Mouse (Mus musculus): ENCODE measurements around the gene Gm3336. TPM values are rescaled to one million over a fixed set of nuclear protein-coding genes. Genes with fewer than 3 reads are reported as not detected.

Gene Gm3336
- polyA plus RNA-seq, 1 experiment from 2014 or later: 0.35 TPM

DNA sequence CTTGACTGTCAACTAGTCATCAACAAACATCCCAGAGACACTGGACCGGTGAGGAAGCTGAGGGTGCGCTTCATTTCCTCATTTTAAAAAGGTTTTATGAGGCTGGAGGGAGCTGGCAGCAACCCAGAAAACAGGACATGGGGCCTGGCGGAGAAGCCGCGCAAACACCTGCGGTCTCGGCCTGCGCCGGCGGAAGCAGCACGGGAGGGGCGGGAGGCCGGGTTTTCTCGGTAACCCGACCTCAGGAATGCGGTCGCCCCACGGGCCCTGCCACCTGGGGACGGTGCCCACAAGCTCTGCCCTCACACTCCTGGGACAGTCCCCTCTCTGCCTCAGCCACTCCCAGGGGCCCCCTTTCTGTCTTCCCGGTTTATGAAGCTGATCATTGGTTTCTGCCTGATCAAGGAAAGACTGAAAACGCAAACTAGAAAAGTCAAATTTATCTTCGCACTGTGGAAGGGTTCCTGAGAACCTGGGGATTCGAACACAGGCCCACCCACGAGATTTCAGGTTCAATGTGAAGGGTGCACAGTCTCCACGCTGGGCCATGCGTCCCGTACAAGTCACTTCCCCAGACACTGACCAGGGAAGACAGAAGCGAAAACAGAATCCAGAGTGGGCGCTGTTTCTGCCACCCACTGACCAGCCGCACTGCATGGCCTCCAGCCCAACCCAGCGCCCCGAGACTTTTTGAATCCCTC lies 22.9 kb upstream of the Gm3336 start:
- Histone ChIP-seq H3K4me1 (replicated peaks) (peaks cover 74% of the 10 kb centered on the region), H3K4me2 (peak overlapping the region; percentile 87), H3K9me3 (replicated peaks) (no peaks in the 10 kb centered on the region), H3K27ac (replicated peaks) (peak overlapping the region; percentile 95), H3K4me3 (replicated peaks) (peak overlapping the region; percentile 49), H3K36me3 (replicated peaks) (no peaks in the 10 kb centered on the region), H3K27me3 (peaks cover 14% of the 10 kb centered on the region; the same call in 1 of the 2 replicates), H3K9ac (peak overlapping the region; percentile 74)
- 18% methylated on average over 32 of the region's 32 CpGs for WGBS (ENCODE audit: insufficient replicate concordance)
- no peak for ATAC-seq (ENCODE audit: insufficient read depth)

GRCm38 (mm10) chr8:70696019-70696885 lies 22.1 kb upstream of the Gm3336 start:
- H3K4me1 ChIP-seq (replicated peaks): peaks cover 82% of the 10 kb centered on the region
- H3K4me2 ChIP-seq: peak overlapping the region; percentile 87
- H3K9ac ChIP-seq: peak overlapping the region; percentile 74
- peak; percentile 35 for ATAC-seq (ENCODE audit: insufficient read depth)
- peak overlapping the region; percentile 95 for H3K27ac ChIP-seq (replicated peaks)
- no peaks in the 10 kb centered on the region for H3K36me3 ChIP-seq (replicated peaks)
- no peaks in the 10 kb centered on the region for H3K9me3 ChIP-seq (replicated peaks)
- peak overlapping the region; percentile 49 for H3K4me3 ChIP-seq (replicated peaks)
- 3% methylated on average over 31 of the region's 31 CpGs for WGBS (ENCODE audit: insufficient replicate concordance)
- peaks cover 13% of the 10 kb centered on the region; the same call in 1 of the 2 replicates for H3K27me3 ChIP-seq

GRCm38 (mm10) chr8:70696946-70697345 lies 21.4 kb upstream of the Gm3336 start:
- peak overlapping the region; percentile 95 for H3K27ac ChIP-seq (replicated peaks)
- WGBS (ENCODE audit: insufficient replicate concordance): 47% methylated on average over 4 of the region's 4 CpGs
- no peak for ATAC-seq (ENCODE audit: insufficient read depth)
- peak overlapping the region; percentile 87 for H3K4me2 ChIP-seq
- peak overlapping the region; percentile 49 for H3K4me3 ChIP-seq (replicated peaks)
- H3K27me3 ChIP-seq: peaks cover 6% of the 10 kb centered on the region; the same call in 1 of the 2 replicates
- peak overlapping the region; percentile 74 for H3K9ac ChIP-seq
- no peaks in the 10 kb centered on the region for H3K36me3 ChIP-seq (replicated peaks)
- H3K4me1 ChIP-seq (replicated peaks): peaks cover 84% of the 10 kb centered on the region
- no peaks in the 10 kb centered on the region for H3K9me3 ChIP-seq (replicated peaks)

DNA sequence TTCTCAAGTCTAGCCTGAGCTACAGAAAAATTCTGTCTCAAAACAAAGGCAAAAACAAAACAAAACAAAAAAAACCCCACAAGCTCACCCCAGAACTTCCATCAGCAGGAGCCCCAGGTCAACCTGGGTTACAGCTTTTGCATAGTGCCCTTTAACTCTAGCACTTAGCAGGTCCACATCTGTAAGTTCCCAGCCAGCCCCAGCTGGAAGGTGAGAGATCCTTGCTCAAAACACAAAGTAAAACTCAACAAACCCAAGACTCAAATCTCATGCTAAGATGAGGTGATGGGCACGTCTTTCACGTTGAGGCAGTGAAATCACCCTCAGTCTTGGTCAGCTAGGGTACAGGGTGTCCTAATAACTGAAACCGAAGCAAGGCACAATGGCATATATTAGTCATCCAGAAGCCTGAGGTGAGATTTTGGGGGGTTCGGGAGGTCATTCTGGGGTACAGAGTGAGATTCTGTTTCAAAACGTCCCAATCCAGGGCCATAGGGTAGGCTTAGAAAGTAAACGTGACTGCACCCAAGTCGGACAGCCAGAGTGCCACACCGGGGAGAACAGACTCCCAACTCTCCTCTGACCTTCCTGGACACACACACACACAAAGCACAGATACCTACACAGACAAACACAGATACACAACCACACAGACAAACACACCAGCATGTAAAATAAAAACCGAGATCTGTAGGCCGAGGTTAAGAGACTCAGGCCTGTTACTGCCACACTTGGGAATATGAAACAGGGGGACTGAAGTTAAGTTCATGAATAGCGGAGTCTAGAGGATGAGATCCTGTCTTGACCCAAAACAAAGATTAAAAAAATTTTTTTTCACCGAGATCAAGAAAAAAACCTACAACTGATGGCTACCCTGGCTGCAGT lies 20.7 kb upstream of the Gm3336 start:
- H3K4me1 ChIP-seq (replicated peaks): peaks cover 81% of the 10 kb centered on the region
- H3K4me3 ChIP-seq (replicated peaks): peak overlapping the region; percentile 80
- H3K9me3 ChIP-seq (replicated peaks): no peaks in the 10 kb centered on the region
- H3K27ac ChIP-seq (replicated peaks): peak overlapping the region; percentile 95
- peak overlapping the region; percentile 74 for H3K9ac ChIP-seq
- WGBS (ENCODE audit: insufficient replicate concordance): 65% methylated on average over 12 of the region's 12 CpGs
- ATAC-seq (ENCODE audit: insufficient read depth): no peak
- no peaks in the 10 kb centered on the region for H3K27me3 ChIP-seq
- H3K36me3 ChIP-seq (replicated peaks): no peaks in the 10 kb centered on the region
- H3K4me2 ChIP-seq: peak overlapping the region; percentile 99

DNA sequence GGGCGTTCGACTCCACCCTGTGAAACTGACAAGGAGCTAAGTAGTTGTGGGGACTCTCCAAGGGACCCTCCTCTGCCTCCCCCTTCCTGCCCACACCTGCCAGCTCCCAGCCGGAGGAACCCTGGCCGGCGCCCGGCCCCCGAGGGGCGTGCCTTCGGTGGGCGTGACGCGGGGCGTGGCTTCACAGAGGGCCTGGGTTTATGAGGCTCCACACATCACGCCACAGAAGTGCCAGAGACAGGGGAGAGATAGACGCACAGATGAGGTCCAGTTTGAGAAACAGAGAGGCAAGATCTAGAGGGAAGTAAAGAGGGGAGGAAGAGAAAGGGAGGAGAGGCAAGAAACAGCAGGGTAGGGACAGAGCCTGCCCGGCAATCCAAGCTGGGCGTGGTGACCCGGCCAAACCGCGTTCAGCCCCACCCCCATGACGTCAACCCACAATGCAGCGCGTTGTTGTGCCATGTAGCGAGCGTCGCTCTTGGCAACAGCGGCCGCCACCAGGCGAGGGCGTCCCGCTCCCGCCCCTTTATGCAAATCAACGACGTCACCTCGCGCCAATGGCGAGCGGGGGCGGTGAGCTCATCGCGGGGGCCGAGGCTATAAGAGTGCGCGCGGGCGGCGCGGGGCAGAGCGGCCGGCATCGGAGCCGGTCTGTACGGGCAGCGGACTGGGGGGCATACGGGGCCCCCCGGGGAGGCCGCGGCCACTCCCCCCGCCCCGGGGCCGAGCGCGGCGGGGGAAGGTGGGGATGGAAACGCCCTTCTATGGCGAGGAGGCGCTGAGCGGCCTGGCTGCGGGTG lies 19.8 kb upstream of the Gm3336 start, which contains the start of gene Jund:
Gene Jund, plus strand, starts transcription at position 640 of the 800 bp plus-strand sequence.
- peak within 1 kb of the TSS; percentile 100 for H3K9ac ChIP-seq
- no peaks in the 10 kb centered on the region for H3K36me3 ChIP-seq (replicated peaks)
- H3K4me3 ChIP-seq (replicated peaks): peak within 1 kb of the TSS; percentile 80
- H3K4me2 ChIP-seq: peak within 1 kb of the TSS; percentile 99
- H3K27me3 ChIP-seq: no peaks in the 10 kb centered on the region
- H3K4me1 ChIP-seq (replicated peaks): peaks cover 75% of the 10 kb centered on the region
- under 1% methylated on average over 64 of the region's 69 CpGs for WGBS (ENCODE audit: insufficient replicate concordance)
- no peaks in the 10 kb centered on the region for H3K9me3 ChIP-seq (replicated peaks)
- peak within 1 kb of the TSS; percentile 95 for H3K27ac ChIP-seq (replicated peaks)
- peak; percentile 85 for ATAC-seq (ENCODE audit: insufficient read depth)

DNA sequence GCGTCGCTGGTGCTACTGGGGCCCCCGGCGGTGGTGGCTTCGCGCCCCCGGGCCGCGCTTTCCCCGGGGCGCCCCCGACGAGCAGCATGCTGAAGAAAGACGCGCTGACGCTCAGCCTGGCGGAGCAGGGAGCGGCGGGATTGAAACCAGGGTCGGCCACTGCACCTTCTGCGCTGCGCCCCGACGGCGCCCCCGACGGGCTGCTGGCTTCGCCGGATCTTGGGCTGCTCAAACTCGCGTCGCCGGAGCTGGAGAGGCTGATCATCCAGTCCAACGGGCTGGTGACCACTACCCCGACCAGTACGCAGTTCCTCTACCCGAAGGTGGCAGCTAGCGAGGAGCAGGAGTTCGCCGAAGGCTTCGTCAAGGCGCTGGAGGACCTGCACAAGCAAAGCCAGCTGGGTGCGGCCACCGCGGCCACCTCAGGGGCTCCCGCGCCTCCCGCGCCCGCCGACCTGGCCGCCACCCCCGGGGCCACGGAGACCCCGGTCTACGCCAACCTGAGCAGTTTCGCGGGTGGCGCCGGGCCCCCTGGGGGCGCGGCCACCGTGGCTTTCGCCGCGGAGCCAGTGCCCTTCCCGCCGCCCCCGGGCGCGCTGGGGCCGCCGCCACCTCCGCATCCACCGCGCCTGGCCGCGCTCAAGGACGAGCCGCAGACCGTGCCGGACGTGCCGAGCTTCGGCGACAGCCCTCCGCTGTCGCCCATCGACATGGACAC lies 19.1 kb upstream of the Gm3336 start:
- H3K36me3 ChIP-seq (replicated peaks): no peaks in the 10 kb centered on the region
- peak overlapping the region; percentile 100 for H3K9ac ChIP-seq
- ATAC-seq (ENCODE audit: insufficient read depth): peak; percentile 16
- no peaks in the 10 kb centered on the region for H3K27me3 ChIP-seq
- H3K4me3 ChIP-seq (replicated peaks): peak overlapping the region; percentile 80
- H3K27ac ChIP-seq (replicated peaks): peak overlapping the region; percentile 95
- H3K4me1 ChIP-seq (replicated peaks): peaks cover 69% of the 10 kb centered on the region
- under 1% methylated on average over 85 of the region's 89 CpGs for WGBS (ENCODE audit: insufficient replicate concordance)
- H3K4me2 ChIP-seq: peak overlapping the region; percentile 99
- H3K9me3 ChIP-seq (replicated peaks): no peaks in the 10 kb centered on the region

- WGBS (ENCODE audit: insufficient replicate concordance): under 1% methylated on average over 59 of the region's 59 CpGs
- no peaks in the 10 kb centered on the region for H3K9me3 ChIP-seq (replicated peaks)
- H3K27ac ChIP-seq (replicated peaks): peak overlapping the region; percentile 95
- no peaks in the 10 kb centered on the region for H3K36me3 ChIP-seq (replicated peaks)
- H3K27me3 ChIP-seq: 0 out of 2 replicates have a peak, but pooled peaks cover 3% of the 10 kb centered on the region
- H3K4me1 ChIP-seq (replicated peaks): peaks cover 63% of the 10 kb centered on the region
- peak overlapping the region; percentile 100 for H3K9ac ChIP-seq
- peak overlapping the region; percentile 99 for H3K4me2 ChIP-seq
- H3K4me3 ChIP-seq (replicated peaks): peak overlapping the region; percentile 80
- ATAC-seq (ENCODE audit: insufficient read depth): no peak
These were observed 18.3 kb upstream of the Gm3336 start for GRCm38 (mm10) chr8:70699834-70700554.

DNA sequence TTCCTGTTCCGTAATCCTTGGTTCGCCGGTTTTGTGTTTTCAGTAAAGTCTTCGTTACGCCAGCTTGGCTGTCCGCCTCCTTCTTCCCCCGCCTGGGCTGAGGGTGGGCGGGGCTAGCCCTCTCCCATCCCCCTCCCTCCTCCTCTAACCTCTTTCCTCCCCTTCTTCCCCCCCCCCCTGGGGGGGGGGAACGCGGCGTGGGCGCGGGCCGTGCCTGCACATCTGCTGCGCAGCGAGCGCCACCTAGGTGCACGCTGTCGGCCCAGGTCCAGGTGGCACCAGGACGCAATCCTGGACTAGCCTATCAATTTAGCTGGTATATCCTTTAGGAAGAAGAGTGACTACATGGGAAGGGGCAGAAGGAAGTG lies 17.8 kb upstream of the Gm3336 start:
- Histone ChIP-seq H3K9ac (peak overlapping the region; percentile 100), H3K4me2 (peak overlapping the region; percentile 99)
- WGBS (ENCODE audit: insufficient replicate concordance): under 1% methylated on average over 20 of the region's 20 CpGs

More for the DNA sequence above, 17.8 kb upstream of the Gm3336 start:
- Histone ChIP-seq H3K27ac (replicated peaks) (peak overlapping the region; percentile 95), H3K27me3 (0 out of 2 replicates have a peak, but pooled peaks cover 3% of the 10 kb centered on the region), H3K4me1 (replicated peaks) (peaks cover 58% of the 10 kb centered on the region), H3K36me3 (replicated peaks) (no peaks in the 10 kb centered on the region), H3K4me3 (replicated peaks) (peak overlapping the region; percentile 80), H3K9me3 (replicated peaks) (no peaks in the 10 kb centered on the region)
- ATAC-seq (ENCODE audit: insufficient read depth): no peak

Measured in liver, embryonic 15.5 days (tissue).